Mouse (Mus musculus): Measurements from ENCODE around the gene Gm10112.

The Gm10112 gene

DNA sequence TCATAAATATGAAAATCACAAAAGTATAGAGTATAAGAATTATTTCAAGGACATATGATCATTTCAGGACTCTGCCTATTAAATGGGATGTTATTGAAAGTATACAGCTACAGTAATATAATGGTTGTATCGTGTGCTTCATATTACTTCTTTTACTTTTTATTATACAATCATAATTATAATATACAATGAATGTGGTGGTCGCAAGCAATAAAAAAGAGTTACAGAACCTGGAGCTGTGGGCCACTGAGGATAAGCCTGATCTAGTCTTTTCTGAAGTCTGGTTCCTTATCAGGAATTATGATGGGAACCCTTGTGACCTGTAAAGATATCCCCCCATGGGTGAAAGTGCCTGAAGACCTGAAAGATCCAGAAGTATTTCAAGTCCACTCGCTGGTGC is at the start of gene Gm10112:
Gene Gm10112, plus strand, starts transcription at position 301 of the 400 bp plus-strand sequence.
- no peak for DNase-seq (ENCODE audit: low read depth, low spot score)

DNA sequence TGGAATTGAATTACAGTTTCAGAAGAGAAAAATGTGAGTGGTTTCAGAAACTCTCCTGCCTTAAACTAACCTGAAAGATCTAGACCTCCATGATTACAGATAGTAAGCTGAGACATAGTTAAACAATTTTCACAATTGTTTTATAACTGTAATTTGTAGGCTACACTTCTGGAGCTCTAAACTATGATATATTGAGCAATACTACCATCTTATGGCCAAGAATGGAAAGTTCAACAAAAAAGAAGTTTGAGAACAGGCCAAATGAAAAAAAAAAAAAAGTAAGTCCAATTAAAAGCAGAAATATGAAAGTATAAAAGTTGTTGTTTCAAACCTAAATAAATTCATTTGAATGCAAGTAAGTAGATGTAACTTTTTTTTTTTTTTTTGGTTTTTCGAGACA is 21.4 kb downstream of the Gm10112 start:
- DNase-seq (ENCODE audit: low read depth, low spot score) = no peak

DNA sequence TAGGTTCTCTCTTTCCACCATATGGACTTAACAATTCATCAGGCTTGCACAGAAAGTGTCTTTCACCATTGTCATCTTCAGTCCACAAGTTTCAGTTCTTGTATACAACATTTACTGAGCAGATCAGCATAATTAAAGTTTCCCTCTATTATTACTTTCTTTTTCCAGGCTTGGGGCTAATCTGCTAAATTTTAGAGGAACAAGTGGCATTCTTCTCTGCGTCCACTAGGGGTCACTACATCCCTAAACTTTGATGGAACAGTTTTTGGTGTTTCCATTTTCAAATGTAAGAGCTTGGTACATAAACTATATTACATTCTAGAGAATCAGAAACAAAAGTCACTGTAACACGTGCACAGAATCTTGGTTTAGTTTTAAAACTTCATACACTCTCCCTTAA is 28.2 kb downstream of the Gm10112 start:
- peak; percentile 24 for DNase-seq (ENCODE audit: low read depth, low spot score)

DNA sequence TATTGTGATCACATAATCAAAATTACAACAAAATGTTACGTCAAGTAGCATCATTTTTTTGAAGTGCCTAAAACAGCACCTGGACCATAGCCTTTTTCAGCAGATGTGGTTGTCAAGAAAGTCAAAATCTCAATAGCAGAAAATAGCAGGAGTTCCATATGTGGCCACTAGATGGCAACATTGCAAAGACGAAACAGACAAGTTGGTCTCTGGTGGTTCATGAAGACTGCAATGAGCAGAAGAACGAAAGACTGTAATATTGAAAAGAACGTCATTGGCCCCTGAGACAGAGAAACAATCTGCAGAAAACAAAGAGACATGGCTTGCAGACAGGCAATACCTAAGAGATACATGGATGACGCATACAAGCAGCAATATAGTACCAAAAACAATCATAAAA is 42.1 kb downstream of the Gm10112 start:
- peak; percentile 40 for DNase-seq (ENCODE audit: low read depth, low spot score)

Data from R1 (cell line).